Mouse (Mus musculus) layer of hippocampus, adult 9-10 months (tissue): ENCODE results near the gene Cep63.

Experiments used
- DNase-seq: peaks from one replicate; pipeline ENCODE4 v3.0.0; 2022; ENCODE audit warnings: low spot score

Cep63 gene

GRCm38 (mm10) chr9:102631589-102632147, 5.3 kb upstream of the Cep63 start:
- no peak for DNase-seq

- no peak for DNase-seq
Observed at GRCm38 (mm10) chr9:102629052-102629451, 2.7 kb upstream of the Cep63 start.

GRCm38 (mm10) chr9:102627442-102627841, 1.1 kb upstream of the Cep63 start:
- DNase-seq, result no peak

GRCm38 (mm10) chr9:102626839-102627225, 498 bp upstream of the Cep63 start:
- no peak for DNase-seq

- no peak for DNase-seq
Observed at GRCm38 (mm10) chr9:102625401-102625982, 842 bp downstream of the Cep63 start.

- DNase-seq, result no peak
Observed at GRCm38 (mm10) chr9:102623581-102623980, 2.8 kb downstream of the Cep63 start.

GRCm38 (mm10) chr9:102622876-102623275, 3.5 kb downstream of the Cep63 start:
- no peak for DNase-seq

GRCm38 (mm10) chr9:102622192-102622857, 4.0 kb downstream of the Cep63 start:
- DNase-seq, result peak; percentile 57

GRCm38 (mm10) chr9:102621385-102621784, 4.9 kb downstream of the Cep63 start:
- no peak for DNase-seq

- DNase-seq, result no peak
Observed at GRCm38 (mm10) chr9:102616267-102616666, 10.1 kb downstream of the Cep63 start.

- DNase-seq, result no peak
Observed at GRCm38 (mm10) chr9:102615071-102615470, 11.3 kb downstream of the Cep63 start.

GRCm38 (mm10) chr9:102609221-102609620, 17.1 kb downstream of the Cep63 start:
- no peak for DNase-seq

- DNase-seq, result no peak
Observed at GRCm38 (mm10) chr9:102607471-102607870, 18.9 kb downstream of the Cep63 start.

GRCm38 (mm10) chr9:102605162-102605561, 21.2 kb downstream of the Cep63 start:
- DNase-seq, result no peak

- no peak for DNase-seq
Observed at GRCm38 (mm10) chr9:102601666-102602065, 24.7 kb downstream of the Cep63 start.

- DNase-seq, result no peak
Observed at GRCm38 (mm10) chr9:102601187-102601586, 25.1 kb downstream of the Cep63 start.

GRCm38 (mm10) chr9:102595662-102596436, 30.5 kb downstream of the Cep63 start:
- no peak for DNase-seq

GRCm38 (mm10) chr9:102594667-102595393, 31.5 kb downstream of the Cep63 start:
- DNase-seq, result no peak

GRCm38 (mm10) chr9:102587347-102587746, 39.0 kb downstream of the Cep63 start:
- DNase-seq, result no peak

GRCm38 (mm10) chr9:102581921-102582469, 44.3 kb downstream of the Cep63 start:
- no peak for DNase-seq

- no peak for DNase-seq
Observed at GRCm38 (mm10) chr9:102577480-102577879, 48.9 kb downstream of the Cep63 start.

- DNase-seq, result no peak
Observed at GRCm38 (mm10) chr9:102572888-102573287, 53.4 kb downstream of the Cep63 start.
